Mouse (Mus musculus) CH12.LX (cell line): ENCODE measurements around the gene Rpl6. TPM values are rescaled to one million over a fixed set of nuclear protein-coding genes. Genes with fewer than 3 reads are reported as not detected.

Experiments
- DNase-seq: peaks from one replicate; pipeline ENCODE4 v3.0.0-alpha.2; 2013; ENCODE audit errors: extremely low read depth
- H3K27ac ChIP-seq: 2 replicates; pipeline ENCODE4 v1.5.1; 2012; ENCODE audit warnings: low read depth, mild to moderate bottlenecking, control low read depth, moderate library complexity; ENCODE audit not compliant: insufficient read depth
- H3K27me3 ChIP-seq: replicated peaks from 2 replicates; pipeline ENCODE3; 2012; ENCODE audit warnings: inconsistent platforms
- H3K36me3 ChIP-seq, 2 experiments: replicated peaks in 1 of 2; 2 replicates each; pipeline versions ENCODE3 to v1.6.1; 2012; ENCODE audit warnings: inconsistent platforms in 1 of 2, low read length in 1 of 2, mild to moderate bottlenecking in 1 of 2, mixed read lengths in 1 of 2, moderate library complexity in 1 of 2; ENCODE audit not compliant: control insufficient read depth in 1 of 2, insufficient read depth in 1 of 2
- H3K4me1 ChIP-seq, 2 experiments: 2 replicates each; pipeline ENCODE4 v1.6.1; 2012; ENCODE audit warnings: inconsistent platforms in 1 of 2, moderate library complexity in 1 of 2; ENCODE audit not compliant: insufficient read depth in 2 of 2, control insufficient read depth in 1 of 2
- H3K4me2 ChIP-seq: 2 replicates; pipeline ENCODE4 v1.6.1; 2012; ENCODE audit warnings: low read depth, mild to moderate bottlenecking, control low read depth; ENCODE audit not compliant: poor library complexity, insufficient read depth, severe bottlenecking
- H3K4me3 ChIP-seq, 3 experiments: fragments of 150-350 bp in 1 of 3; sonication (generic) in 1 of 3; replicated peaks in 1 of 3; 2 replicates each; pipeline versions ENCODE3 to v1.5.1; 2011 to 2012; ENCODE audit warnings: low read depth in 2 of 3, low read length in 2 of 3, mild to moderate bottlenecking in 2 of 3, moderate library complexity in 2 of 3, control low read depth in 1 of 3, improper control_type of control experiment in 1 of 3, inconsistent platforms in 1 of 3, mixed read lengths in 1 of 3; ENCODE audit not compliant: poor library complexity in 1 of 3
- H3K79me2 ChIP-seq: replicated peaks from 2 replicates; pipeline ENCODE4 v1.6.1; 2012; ENCODE audit warnings: mild to moderate bottlenecking, moderate library complexity; ENCODE audit not compliant: control insufficient read depth, poor library complexity, insufficient read depth, severe bottlenecking; ENCODE audit errors: extremely low read depth
- H3K9ac ChIP-seq: 2 replicates; pipeline ENCODE4 v1.6.1; 2012; ENCODE audit warnings: low read depth, mild to moderate bottlenecking, control low read depth, moderate library complexity; ENCODE audit not compliant: insufficient read depth
- H3K9me3 ChIP-seq: replicated peaks from 2 replicates; pipeline ENCODE3; 2012; ENCODE audit warnings: low read length, inconsistent platforms, mixed read lengths
- BHLHE40 ChIP-seq: IDR thresholded peaks from 2 replicates; pipeline ENCODE4 v1.6.1; 2011; ENCODE audit warnings: mild to moderate bottlenecking, low read depth, low read length, improper control_type of control experiment
- CHD2 ChIP-seq: IDR thresholded peaks from 2 replicates; pipeline ENCODE4 v1.6.1; 2011; ENCODE audit warnings: low read length, improper control_type of control experiment
- CTCF ChIP-seq, 2 experiments: IDR thresholded peaks in 1 of 2; conservative IDR thresholded peaks in 1 of 2; 2 replicates each; pipeline ENCODE4 v1.5.1; 2011 to 2012; ENCODE audit warnings: low read depth in 2 of 2, low read length in 2 of 2, improper control_type of control experiment in 1 of 2, inconsistent platforms in 1 of 2, mild to moderate bottlenecking in 1 of 2, moderate library complexity in 1 of 2
- ELF1 ChIP-seq: IDR thresholded peaks from 2 replicates; pipeline ENCODE4 v1.6.1; 2014; ENCODE audit warnings: low read depth, mild to moderate bottlenecking, inconsistent platforms, low read length, improper control_type of control experiment
- EP300 ChIP-seq: IDR thresholded peaks from 2 replicates; pipeline ENCODE4 v1.6.1; 2011; ENCODE audit warnings: low read length, improper control_type of control experiment
- IRF4 ChIP-seq: IDR thresholded peaks from 2 replicates; pipeline ENCODE4 v1.6.1; 2014; ENCODE audit warnings: low read depth, mild to moderate bottlenecking, inconsistent platforms, low read length, improper control_type of control experiment
- JUND ChIP-seq: conservative IDR thresholded peaks from 2 replicates; pipeline ENCODE4 v1.6.1; 2011; ENCODE audit warnings: low read depth, low read length, improper control_type of control experiment
- MAFK ChIP-seq: IDR thresholded peaks from 2 replicates; pipeline ENCODE4 v1.6.1; 2011; ENCODE audit warnings: low read length, improper control_type of control experiment; ENCODE audit not compliant: insufficient replicate concordance
- MAX ChIP-seq: IDR thresholded peaks from 2 replicates; pipeline ENCODE4 v1.6.1; 2011; ENCODE audit warnings: low read length, improper control_type of control experiment
- MEF2A ChIP-seq: IDR thresholded peaks from 2 replicates; pipeline ENCODE4 v1.6.1; 2014; ENCODE audit warnings: low read depth, mild to moderate bottlenecking, inconsistent platforms, low read length, improper control_type of control experiment, borderline replicate concordance
- MXI1 ChIP-seq: IDR thresholded peaks from 2 replicates; pipeline ENCODE4 v1.6.1; 2011; ENCODE audit warnings: mild to moderate bottlenecking, low read depth, low read length, improper control_type of control experiment
- PAX5 ChIP-seq: IDR thresholded peaks from 2 replicates; pipeline ENCODE4 v1.6.1; 2012; ENCODE audit warnings: low read length, inconsistent platforms, mixed read lengths
- POLR2A ChIP-seq: IDR thresholded peaks from 2 replicates; pipeline ENCODE4 v1.6.1; 2011; ENCODE audit warnings: low read depth, mild to moderate bottlenecking, improper control_type of control experiment, low read length
- RCOR1 ChIP-seq: conservative IDR thresholded peaks from 2 replicates; pipeline ENCODE4 v1.6.1; 2012; ENCODE audit warnings: low read depth, mild to moderate bottlenecking, inconsistent platforms, low read length, improper control_type of control experiment
- UBTF ChIP-seq: IDR thresholded peaks from 2 replicates; pipeline ENCODE4 v1.6.1; 2012; ENCODE audit warnings: low read depth, mild to moderate bottlenecking, inconsistent platforms, low read length, improper control_type of control experiment, moderate library complexity
- USF1 ChIP-seq: IDR thresholded peaks from 2 replicates; pipeline ENCODE4 v1.6.1; 2014; ENCODE audit warnings: low read depth, mild to moderate bottlenecking, inconsistent platforms, low read length, improper control_type of control experiment
- ZKSCAN1 ChIP-seq: IDR thresholded peaks from 2 replicates; pipeline ENCODE4 v1.6.1; 2012; ENCODE audit warnings: low read depth, inconsistent platforms, low read length, improper control_type of control experiment, borderline replicate concordance
- dilution Hi-C: fragments of 300-500 bp; cut with MboI; formaldehyde crosslinking; loops from 2 replicates; pipeline ENCODE4 v1.14.3; 2020; ENCODE audit warnings: low sequenced_read_pairs; ENCODE audit not compliant: extremely low pct_unique_long_range_greater_than_20kb, extremely low pct_ligation_motif_present
- in situ Hi-C: fragments of 300-500 bp; cut with MboI; formaldehyde crosslinking; loops from 3 replicates; pipeline ENCODE4 v1.14.3; 2019; ENCODE audit warnings: low sequenced_read_pairs, low pct_ligation_motif_present, low pct_unique_long_range_greater_than_20kb, mixed read lengths
- polyA plus RNA-seq: library from polyadenylated mRNA; unstranded; fragments of >175 nt; gene quantifications from 2 replicates; pipeline ENCODE4 v1.2.1, GENCODE M21; 2012; ENCODE audit warnings: low read depth; ENCODE audit not compliant: insufficient read length
- total RNA-seq, 2 experiments: library from RNA; depleted of rRNA; stranded (reverse); fragments of 300-350 nt in 1 of 2; fragments of >200 nt in 1 of 2; gene quantifications; 2 replicates each; pipeline ENCODE4 v1.2.3; 2012 to 2014

The Rpl6 gene
- total and polyA plus RNA-seq, 3 experiments = 2,433 to 2,694 (median 2,607) TPM

- H3K9ac ChIP-seq = no peak overlapping the region
- H3K4me3 ChIP-seq = no peak overlapping the region
- peaks cover 0 to 17% of the 10 kb centered on the region in 2 experiments for H3K36me3 ChIP-seq
These were observed 19.9 kb upstream of the Rpl6 start for GRCm38 (mm10) chr5:121184375-121184774.

GRCm38 (mm10) chr5:121184945-121185551, 19.2 kb upstream of the Rpl6 start:
- Histone ChIP-seq H3K27ac (no peak overlapping the region), H3K9ac (no peak overlapping the region), H3K79me2 (peaks cover 93% of the 10 kb centered on the region), H3K4me1 (peaks cover 53 to 92% of the 10 kb centered on the region in 2 experiments)
- dilution Hi-C loops = no loop called here
- TF ChIP-seq CHD2 = no peak
- 0 out of 2 replicates have a peak, but pooled peaks have one; percentile 46 for TF ChIP-seq BHLHE40
- TF ChIP-seq, all 38 proteins: peak for 1
- in situ Hi-C loops = no loop called here
- Histone ChIP-seq H3K36me3 (peaks cover 0 to 17% of the 10 kb centered on the region in 2 experiments), H3K9me3 (no peaks in the 10 kb centered on the region), H3K4me2 (no peak overlapping the region), H3K27me3 (no peaks in the 10 kb centered on the region), H3K4me3 (no peak overlapping the region)
- DNase-seq = no peak

More at GRCm38 (mm10) chr5:121184375-121184774, 19.9 kb upstream of the Rpl6 start:
- Histone ChIP-seq H3K9me3 (no peaks in the 10 kb centered on the region), H3K79me2 (peaks cover 92% of the 10 kb centered on the region), H3K27me3 (no peaks in the 10 kb centered on the region), H3K4me1 (peaks cover 58 to 97% of the 10 kb centered on the region in 2 experiments), H3K27ac (peak overlapping the region; percentile 75; the same call in 1 of the 2 replicates), H3K4me2 (no peak overlapping the region)
- in situ Hi-C loops (no loop called here), dilution Hi-C loops (no loop called here)
- no peak for DNase-seq
- TF ChIP-seq JUND = no peak
- TF ChIP-seq UBTF = no peak
- no peak for TF ChIP-seq ELF1
- TF ChIP-seq POLR2A = no peak
- no peak for TF ChIP-seq ZKSCAN1
- TF ChIP-seq MAFK = no peak
- no peak for TF ChIP-seq CTCF (conservative IDR thresholded peaks at IDR 0.05 in 1 of 2, IDR thresholded peaks at IDR 0.05 in 1 of 2; ENCODE audit: low read depth in 2 of 2, low read length in 2 of 2)
- TF ChIP-seq CHD2 = no peak
- TF ChIP-seq MXI1 = no peak
- no peak for TF ChIP-seq BHLHE40
- TF ChIP-seq IRF4 = no peak
- TF ChIP-seq MEF2A = no peak
- no peak for TF ChIP-seq EP300
- TF ChIP-seq USF1 = no peak
- no peak for TF ChIP-seq PAX5
- no peak for TF ChIP-seq MAX
- TF ChIP-seq RCOR1 = no peak
